8 mouse cellular contexts compared by ENCODE assay signal in genomic region chr5:31054261-31055215, GRCm38 (mm10). TPM values are rescaled to one million over a fixed set of nuclear protein-coding genes. Genes with fewer than 3 reads are reported as not detected.
DNase-seq lines count a peak whose midpoint lies in the region; ATAC-seq lines count a peak whose summit lies in the region.

Gene Cad (plus strand): TSS chr5:31054780.

- WGBS in hindbrain, embryonic 11.5 days = under 1% methylated on average over 64 of the region's 64 CpGs

- H3K36me3 ChIP-seq in hindbrain, embryonic 11.5 days (ENCODE audit: control insufficient read depth, insufficient read depth, low read length) = 0 out of 2 replicates have a peak, but pooled peaks cover 2% of the 10 kb centered on the region

- peak within 1 kb of the TSS; percentile 64 for H3K4me3 ChIP-seq in hindbrain, embryonic 11.5 days (ENCODE audit: low read depth, low read length)

- no peaks in the 10 kb centered on the region for H3K27me3 ChIP-seq in hindbrain, embryonic 11.5 days (ENCODE audit: control insufficient read depth, insufficient read depth, low read length)

- peak within 1 kb of the TSS; percentile 92 for H3K4me2 ChIP-seq in hindbrain, embryonic 11.5 days (replicated peaks; ENCODE audit: low read depth, low read length)

- H3K9ac ChIP-seq in hindbrain, embryonic 11.5 days (ENCODE audit: low read depth, low read length) = peak within 1 kb of the TSS; percentile 76

- no peaks in the 10 kb centered on the region; the same call in 1 of the 2 replicates for H3K4me1 ChIP-seq in hindbrain, embryonic 11.5 days (replicated peaks; ENCODE audit: control insufficient read depth, insufficient read depth, low read length)

- no peaks in the 10 kb centered on the region for H3K9me3 ChIP-seq in hindbrain, embryonic 11.5 days (ENCODE audit: control insufficient read depth, low read length)

- peak; percentile 92 for DNase-seq in MN1 (ENCODE audit: low spot score)
- peak; percentile 93 for DNase-seq in cerebellum, adult 9-10 months
- DNase-seq in frontal cortex, adult 2 months (ENCODE audit: extremely low spot score in 1 of 2, low spot score in 1 of 2) = peak; percentile 92 to 96
- DNase-seq in hindbrain, embryonic 11.5 days (ENCODE audit: low spot score) = peak; percentile 93
- peak; percentile 92 to 94 for DNase-seq in layer of hippocampus, postnatal 10 days (ENCODE audit: low spot score in 2 of 2)
- DNase-seq in lung, postnatal 10 days = peak; percentile 98
- peak; percentile 95 for DNase-seq in ovary, postnatal 36 days (ENCODE audit: low spot score)
- peak; percentile 96 for DNase-seq in thymus, postnatal 25 days

- peak; percentile 97 for ATAC-seq in hindbrain, embryonic 11.5 days (ENCODE audit: low FRiP score)

- peak within 1 kb of the TSS; percentile 3 for H3K27ac ChIP-seq in hindbrain, embryonic 11.5 days (ENCODE audit: low read depth, low read length)

RNA-seq across cellular contexts. Expression of gene Cad, which starts in this region (rescaled TPM):
- polyA plus RNA-seq in frontal cortex, adult 2 months (2012; rRNA removed) = 14.8 and 18.0 TPM in 2 replicates
- 19.7 and 19.8 TPM in 2 replicates for polyA plus RNA-seq in hindbrain, embryonic 11.5 days (2014; fragmentation: Nextera tagmentation; extraction: Ambion mirVana)
- total RNA-seq in layer of hippocampus, postnatal 10 days (2021) = 10 to 100 TPM; 21.2 to 23.2 TPM

Comparison
In these comparisons a context has a peak if more than half of its experiments do, and no peak if none do; other contexts are left out.
1. Peak in every context shown above with its lines: DNase-seq, ATAC-seq, H3K4me3 ChIP-seq and H3K27ac ChIP-seq.